Mouse (Mus musculus) heart, postnatal 10 days (tissue): ENCODE results near the gene Gm3327. TPM values are rescaled to one million over a fixed set of nuclear protein-coding genes. Genes with fewer than 3 reads are reported as not detected.
"Not testable (repeated sequence)": the region's sequence is repeated elsewhere in the genome, so short reads cannot be mapped to it uniquely, and the experiment has no call there.

ENCODE experiments used
- DNase-seq, 2 experiments: peaks; one replicate each; pipeline ENCODE4 v3.0.0; 2021
- intact Hi-C: fragments of 180-260 bp; cut with DNase I; formaldehyde crosslinking; loops from one replicate; pipeline ENCODE4 v1.15.1; 2025
- total RNA-seq, 2 experiments: library from RNA; stranded (reverse); gene quantifications; 2 replicates each; pipeline ENCODE4 v1.2.3; 2021

The Gm3327 gene
- not detected for total RNA-seq

DNA sequence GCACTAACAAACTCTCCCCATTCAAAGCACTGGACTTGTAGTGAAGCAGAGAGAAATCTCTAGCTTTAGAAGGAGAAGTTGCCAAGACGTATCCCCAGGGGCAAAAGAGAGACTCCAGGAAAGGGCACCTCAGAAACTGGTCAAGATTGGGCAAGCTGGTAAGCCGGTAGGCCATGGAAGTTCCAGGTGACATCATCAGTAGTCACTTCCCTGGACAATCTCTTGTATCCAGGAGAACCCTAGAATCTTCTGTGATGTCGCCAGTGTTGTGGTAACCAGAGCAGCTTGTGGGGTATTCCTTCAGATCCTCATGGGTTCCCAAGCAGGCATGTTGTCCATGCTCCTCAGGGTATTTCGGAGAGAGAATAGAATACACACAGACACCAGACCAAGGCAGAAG lies at the start of gene Gm3327:
Gene Gm3327 (plus strand): TSS at position 301 of the 400 bp plus-strand sequence.
- DNase-seq, intact Hi-C loops: not testable (repeated sequence)

DNA sequence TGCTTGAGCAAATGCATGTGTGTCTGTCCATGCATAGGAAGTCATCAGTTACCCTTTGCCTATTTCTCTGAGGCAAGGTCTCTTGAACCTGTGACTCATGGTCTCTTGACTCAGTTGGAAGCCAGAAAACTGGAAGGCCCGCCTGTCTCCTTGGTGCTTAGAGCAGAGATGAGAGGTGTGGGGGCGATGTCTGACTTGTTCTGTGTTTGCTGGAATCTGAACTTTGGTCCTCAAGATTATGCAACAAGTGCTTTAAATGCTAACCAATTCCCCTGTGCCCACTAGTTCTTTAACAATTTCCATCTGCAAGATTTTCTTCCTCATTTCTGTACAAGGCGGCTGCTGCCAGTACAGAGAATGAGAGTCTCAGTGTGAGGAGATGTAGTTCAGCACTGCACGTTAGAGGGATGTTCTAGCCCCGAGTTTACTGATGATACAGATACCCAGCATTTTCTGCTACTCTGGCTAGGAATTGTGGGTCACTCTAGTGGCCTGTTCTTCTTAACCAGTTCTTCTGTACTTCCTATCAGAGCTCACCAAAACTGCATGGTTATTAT lies 45.8 kb upstream of the Gm3327 start:
- DNase-seq, intact Hi-C loops: not testable (repeated sequence)

DNA sequence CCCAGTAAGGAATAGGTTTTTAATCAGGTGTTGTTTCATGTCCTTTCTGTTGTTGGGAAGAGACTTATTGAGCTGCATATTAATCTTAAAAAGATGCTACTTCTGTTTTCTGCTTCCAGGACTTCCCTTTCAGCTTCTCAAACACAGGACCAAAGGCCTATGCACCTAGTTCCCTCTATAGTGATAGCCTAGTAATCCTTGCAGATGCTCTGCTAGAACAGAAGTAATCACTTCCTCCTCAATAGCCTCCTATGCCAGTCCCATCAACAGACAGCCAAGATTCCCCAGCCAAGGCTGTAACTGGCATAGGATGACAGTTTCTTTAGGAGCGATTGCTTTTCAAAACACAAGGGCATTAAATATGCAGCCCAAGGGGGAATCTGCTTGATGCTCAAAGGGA lies 37.1 kb upstream of the Gm3327 start:
- intact Hi-C loops, DNase-seq: not testable (repeated sequence)

DNA sequence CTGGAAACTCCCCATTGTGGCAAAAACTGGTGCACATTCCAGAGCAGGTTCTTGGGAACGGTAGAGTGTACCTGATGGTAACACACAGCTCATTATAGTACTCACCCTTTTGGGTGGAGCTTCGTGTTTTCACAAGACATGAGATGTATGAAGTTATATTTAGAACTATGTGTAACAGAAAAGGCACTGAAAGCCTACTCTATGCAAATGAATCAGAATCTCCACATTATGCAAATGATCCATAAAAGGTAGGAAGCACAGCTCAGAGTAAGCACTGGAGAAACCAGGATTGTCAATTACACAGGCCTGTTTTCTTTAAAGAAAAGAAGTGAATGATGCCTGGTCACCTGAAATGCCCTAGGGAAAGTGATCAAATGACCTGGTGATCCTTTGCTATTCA lies 36.1 kb upstream of the Gm3327 start:
- DNase-seq, intact Hi-C loops: not testable (repeated sequence)

DNA sequence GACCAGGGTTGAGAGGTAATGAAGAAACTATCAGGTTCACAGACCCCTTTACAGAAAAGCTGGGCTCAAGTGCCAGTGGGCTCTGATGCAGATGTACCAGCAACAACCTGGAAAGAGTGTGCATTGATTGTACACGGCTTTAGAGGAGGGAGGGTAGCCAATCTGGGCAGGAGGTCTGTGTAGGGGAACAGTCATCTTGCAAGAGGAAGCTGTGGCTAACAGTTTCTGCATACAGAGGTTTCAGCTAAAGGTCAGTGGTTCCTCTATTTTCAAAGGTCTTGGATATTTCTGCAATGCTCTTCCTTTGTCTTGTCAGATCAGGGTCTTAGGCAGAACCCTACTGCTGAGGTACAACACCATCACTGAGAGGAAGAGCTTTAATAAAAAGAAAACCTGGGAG lies 32.1 kb upstream of the Gm3327 start:
- intact Hi-C loops: not testable (repeated sequence)
- peak in 1 of 2 experiments; percentile 4 for DNase-seq

DNA sequence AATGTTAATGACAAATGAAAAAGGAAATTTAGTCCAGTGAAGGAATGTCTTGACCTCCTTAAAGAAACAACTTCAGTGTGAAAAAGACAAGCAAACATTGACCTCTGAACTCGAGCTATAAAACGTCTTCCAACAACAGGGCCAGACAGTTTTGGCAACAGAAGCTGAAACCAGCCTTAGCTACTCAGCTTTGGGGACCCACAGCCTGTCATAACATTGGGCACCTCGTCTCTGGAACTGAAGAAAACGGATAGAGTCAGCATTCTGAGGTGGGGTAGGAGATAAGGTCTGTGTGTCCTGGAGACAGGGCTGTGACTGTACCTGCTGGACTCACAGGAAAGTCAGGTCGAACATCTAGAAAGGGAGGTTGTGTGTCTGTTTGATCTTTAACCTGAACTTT lies 29.2 kb upstream of the Gm3327 start:
- intact Hi-C loops, DNase-seq: not testable (repeated sequence)

DNA sequence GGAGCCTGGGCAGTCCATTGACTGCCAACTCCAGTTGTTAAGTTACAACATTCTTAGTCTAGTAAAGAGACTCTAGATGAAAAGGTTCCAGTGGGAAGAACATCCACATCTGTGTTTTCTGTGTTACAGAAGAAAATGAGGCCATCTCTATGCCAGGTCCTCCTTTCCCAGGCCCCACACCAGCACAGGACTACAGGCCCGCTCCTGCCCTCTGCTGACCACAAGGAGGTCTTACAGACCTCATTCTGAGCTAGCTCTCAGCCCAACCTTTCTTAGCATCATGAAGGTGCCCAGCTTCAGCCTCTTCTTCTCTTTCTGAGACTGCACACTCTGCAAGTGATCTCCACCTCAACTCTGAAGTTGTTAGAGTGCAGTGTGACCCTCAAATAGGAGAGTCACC lies 23.6 kb upstream of the Gm3327 start:
- intact Hi-C loops, DNase-seq: not testable (repeated sequence)

DNA sequence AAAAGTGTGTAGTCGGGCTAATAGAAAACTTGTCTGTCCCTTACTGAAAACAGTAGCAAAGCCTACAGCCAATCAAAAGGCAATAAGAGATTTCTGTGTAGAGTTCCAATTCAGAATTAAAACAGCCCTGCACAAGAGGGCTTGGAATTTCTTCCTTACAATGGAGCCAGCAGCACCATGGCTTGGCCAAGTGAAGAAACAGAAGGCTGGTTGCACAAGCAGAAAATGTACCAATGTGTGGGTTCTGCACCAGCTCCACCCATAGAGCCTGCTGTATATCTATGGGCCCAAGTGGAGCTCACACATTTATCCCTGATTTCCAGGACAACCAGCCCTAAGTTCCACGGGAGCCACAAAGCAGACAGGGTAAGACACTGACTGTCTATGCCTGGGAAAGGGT lies 21.3 kb upstream of the Gm3327 start, which contains the start of gene Ear2:
Gene Ear2 (plus strand): TSS at position 301 of the 400 bp plus-strand sequence.
- intact Hi-C loops, DNase-seq: not testable (repeated sequence)

DNA sequence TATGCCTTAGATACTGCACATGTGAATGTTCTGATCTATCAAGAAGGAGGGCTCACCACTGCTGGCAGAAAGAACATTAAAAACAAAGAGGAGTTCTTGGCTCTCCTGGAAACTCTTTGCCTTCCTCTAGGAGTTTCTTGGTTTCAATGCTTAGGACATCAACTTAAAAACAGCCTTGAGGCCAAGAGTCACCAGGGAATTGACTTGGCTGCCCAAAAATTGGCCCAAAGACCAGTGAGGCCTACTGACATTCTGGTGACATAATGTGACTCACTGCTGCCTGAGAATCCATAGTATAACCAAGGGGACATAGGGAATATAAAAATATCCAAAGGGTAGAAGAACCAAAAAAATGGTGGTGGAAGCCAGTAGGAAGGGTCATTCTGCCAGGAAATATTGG lies 12.7 kb upstream of the Gm3327 start:
- intact Hi-C loops: no loop called here
- DNase-seq: peak in 1 of 2 experiments; percentile 0

Other genes with a start within 250 kb of the Gm3327 start
- not detected for gene Ear1, start 248.3 kb upstream of the Gm3327 start, total RNA-seq
- gene Ear10, start 200.3 kb upstream of the Gm3327 start, total RNA-seq: not detected
- 1 to 10 TPM; 4.8 to 5.5 TPM for gene Gm8113, start 198.5 kb upstream of the Gm3327 start, total RNA-seq
- not detected for gene Ang5, start 166.8 kb upstream of the Gm3327 start, total RNA-seq
- not detected for gene Ang6, start 121.6 kb upstream of the Gm3327 start, total RNA-seq
- gene Ear2, start 21.2 kb upstream of the Gm3327 start, total RNA-seq: under 1 TPM; 0.50 to 0.77 TPM
- gene Gm8212, start 73.8 kb downstream of the Gm3327 start, total RNA-seq: not detected
- gene 4930503E14Rik, start 89.4 kb downstream of the Gm3327 start, total RNA-seq: not detected
- not detected for gene Gm8220, start 161.7 kb downstream of the Gm3327 start, total RNA-seq
- not detected for gene Gm5930, start 214.7 kb downstream of the Gm3327 start, total RNA-seq
- not detected for gene Gm8229, start 241.5 kb downstream of the Gm3327 start, total RNA-seq